Mouse (Mus musculus): Measurements from ENCODE around the gene Chrna1. TPM values are rescaled to one million over a fixed set of nuclear protein-coding genes. Genes with fewer than 3 reads are reported as not detected.

The Chrna1 gene
- total RNA-seq, 2 experiments from 2014 or later = 0.12 to 0.25 TPM

DNA sequence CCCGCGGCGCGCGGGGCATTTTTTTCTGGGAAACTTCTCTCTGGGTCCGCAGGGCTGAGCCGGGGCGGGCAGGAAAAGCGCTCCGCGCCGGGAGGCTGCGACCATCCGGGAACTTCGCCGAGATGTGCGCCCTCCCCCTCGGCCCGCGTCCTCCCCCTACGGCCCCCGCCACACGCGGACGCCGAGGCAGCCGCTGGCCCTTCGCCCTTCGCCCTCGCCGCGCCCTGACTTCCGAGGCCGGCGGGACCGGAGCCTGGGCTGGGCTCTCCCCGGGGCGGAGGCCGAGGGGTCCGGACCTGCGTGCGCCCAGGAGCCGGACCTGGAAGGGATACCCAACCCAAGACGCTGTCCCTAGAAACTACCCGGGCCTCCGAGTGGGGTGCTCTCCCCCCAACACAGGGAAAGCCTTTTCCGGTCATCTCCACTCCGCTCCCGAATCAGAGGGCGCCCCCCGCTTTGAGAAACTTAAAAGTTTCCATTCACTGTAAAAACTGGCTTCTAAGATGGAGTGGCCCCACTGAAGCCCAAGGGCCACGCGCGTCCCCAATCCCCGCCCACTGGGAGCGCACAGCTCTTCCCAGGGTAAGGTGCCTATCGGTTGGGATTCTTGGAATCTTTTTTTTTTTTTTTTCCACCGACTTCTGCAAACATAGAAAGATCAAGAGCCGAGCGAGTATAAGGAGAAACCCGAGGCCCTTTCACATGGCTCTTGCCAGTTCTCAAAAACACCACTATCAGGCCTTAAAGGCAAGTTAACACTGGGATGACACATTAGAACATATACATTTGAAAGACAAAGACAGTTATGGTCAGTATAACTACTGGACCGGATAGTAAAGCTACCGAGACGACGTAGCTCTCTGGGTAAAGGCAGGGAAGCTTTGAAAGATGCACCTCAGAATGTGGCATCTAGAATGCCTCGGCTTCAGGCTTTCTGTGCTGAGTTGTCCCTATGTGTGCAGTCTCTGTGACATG is 50.5 kb downstream of the Chrna1 start, which contains the start of gene Wipf1:
Gene Wipf1 (minus strand): TSS at position 379 of the 975 bp plus-strand sequence.
- peak within 1 kb of the TSS; percentile 76 for H3K27ac ChIP-seq
- DNase-seq (ENCODE audit: extremely low spot score in 1 of 2, low spot score in 2 of 2) = peak; percentile 69 to 75
- intact Hi-C loops (cut with DNase I) = no loop called here
- no peak for TF ChIP-seq CTCF (IDR thresholded peaks at IDR 0.05)
- H3K4me3 ChIP-seq = peak within 1 kb of the TSS; percentile 87

DNA sequence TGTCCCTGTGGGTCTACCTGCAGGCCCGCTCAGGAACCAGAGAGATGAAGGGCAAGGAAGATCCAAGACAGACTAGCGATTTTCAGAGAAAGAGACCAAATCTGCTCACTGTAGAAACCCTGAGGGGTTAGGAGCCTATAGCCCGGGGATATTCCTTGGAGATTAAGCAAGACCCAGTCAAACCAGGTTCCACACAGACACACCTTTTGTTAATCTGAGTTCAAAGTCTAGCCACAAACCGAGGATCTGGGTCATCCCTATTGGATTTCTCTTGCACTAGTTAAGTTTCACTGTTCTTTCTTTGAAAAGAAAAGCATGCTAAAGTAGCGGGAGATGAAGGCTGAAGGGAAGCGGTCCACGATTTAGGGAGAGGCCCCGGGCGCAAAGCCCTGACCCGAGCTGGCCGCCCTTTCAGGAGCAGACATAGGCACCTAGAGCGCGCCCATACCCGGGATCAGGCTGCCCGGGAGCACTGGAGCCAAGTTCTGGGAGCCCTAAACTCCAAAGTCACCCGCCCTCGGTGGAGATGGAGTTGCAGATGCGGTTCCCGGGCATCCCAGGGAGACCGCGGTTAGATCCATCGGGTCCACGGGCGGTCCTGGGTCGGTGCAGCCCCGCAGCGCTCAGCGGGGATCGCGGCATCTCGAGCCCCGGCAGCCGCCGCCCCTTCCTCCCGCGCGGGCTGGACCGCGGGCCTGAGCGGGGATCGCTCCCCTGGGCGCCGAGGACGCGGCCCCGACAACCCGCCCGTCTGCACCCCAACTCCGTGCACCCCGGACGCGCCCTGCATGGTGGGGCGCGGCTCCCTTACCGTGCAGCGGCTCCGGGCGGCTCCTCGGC is 51.4 kb downstream of the Chrna1 start:
- peak overlapping the region; percentile 76 for H3K27ac ChIP-seq
- intact Hi-C loops (cut with DNase I) = no loop called here
- DNase-seq (ENCODE audit: extremely low spot score in 1 of 2, low spot score in 2 of 2) = peak; percentile 23 to 28
- no peak for TF ChIP-seq CTCF (IDR thresholded peaks at IDR 0.05)
- peak overlapping the region; percentile 87 for H3K4me3 ChIP-seq

DNA sequence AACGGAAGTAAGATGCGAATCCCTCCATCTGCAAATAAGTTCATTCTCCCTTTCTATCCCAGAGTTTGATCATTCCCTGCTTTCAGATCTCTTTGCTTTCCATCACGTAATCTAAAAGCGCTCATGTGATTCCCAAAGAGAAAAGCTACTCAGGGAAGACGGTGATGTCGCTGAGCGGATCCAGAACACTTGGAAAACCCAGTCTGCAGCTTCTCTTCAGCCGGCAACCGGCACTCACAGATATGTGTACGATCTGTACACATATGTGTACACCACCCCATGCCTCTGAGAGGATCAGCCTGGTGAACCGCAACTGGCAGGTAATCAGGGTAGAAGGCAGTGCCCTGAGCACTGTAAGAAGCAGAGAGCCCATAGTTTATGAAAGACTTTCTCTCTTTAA is 52.2 kb downstream of the Chrna1 start:
- no peak for DNase-seq (ENCODE audit: extremely low spot score in 1 of 2, low spot score in 2 of 2)
- intact Hi-C loops (cut with DNase I) = no loop called here
- TF ChIP-seq CTCF (IDR thresholded peaks at IDR 0.05) = no peak
- H3K4me3 ChIP-seq = peak overlapping the region; percentile 87
- no peak overlapping the region; the same call in 1 of the 2 replicates for H3K27ac ChIP-seq

DNA sequence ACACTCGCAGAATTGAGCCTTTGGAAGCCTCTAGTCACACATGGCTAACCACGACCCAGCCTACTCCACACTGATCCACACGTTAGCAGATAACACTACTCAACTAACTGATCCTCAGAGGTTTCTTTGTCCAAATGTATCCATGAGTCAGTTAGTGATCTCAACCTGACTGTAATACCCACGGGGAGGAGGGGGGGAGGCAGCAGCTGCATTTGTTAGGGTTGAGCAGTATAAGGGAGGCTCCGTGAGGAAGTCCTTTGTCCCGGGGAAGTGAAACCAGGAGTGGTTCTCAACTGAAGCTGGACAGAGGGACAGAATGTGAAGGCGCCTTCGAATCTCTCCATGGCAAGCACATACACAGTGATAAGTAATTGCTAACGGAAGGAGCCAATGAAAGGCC is 53.4 kb downstream of the Chrna1 start:
- H3K27ac ChIP-seq = no peak overlapping the region
- intact Hi-C loops (cut with DNase I) = no loop called here
- no peak for TF ChIP-seq CTCF (IDR thresholded peaks at IDR 0.05)
- no peak for DNase-seq (ENCODE audit: extremely low spot score in 1 of 2, low spot score in 2 of 2)
- H3K4me3 ChIP-seq = no peak overlapping the region

DNA sequence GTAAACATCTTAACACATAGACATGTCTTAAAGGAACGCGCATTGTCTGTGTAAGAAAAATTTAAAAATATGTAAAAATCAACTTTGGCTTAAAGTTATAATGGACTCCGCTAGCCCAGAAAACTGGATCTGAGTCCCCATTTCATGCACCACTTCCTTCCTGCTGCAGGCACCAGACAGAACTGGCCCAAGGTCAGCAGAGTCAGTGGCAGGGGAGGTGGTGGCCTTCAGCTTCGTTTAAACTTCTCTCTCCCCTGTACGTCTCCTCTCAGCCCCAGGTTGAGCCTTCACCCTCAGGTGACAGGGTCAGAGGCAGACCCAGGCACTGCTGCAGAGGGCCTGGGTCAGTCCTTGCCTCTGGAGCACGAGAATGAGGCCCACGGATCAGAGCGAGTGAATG is 57.2 kb downstream of the Chrna1 start:
- TF ChIP-seq CTCF (IDR thresholded peaks at IDR 0.05) = no peak
- no peak for DNase-seq (ENCODE audit: extremely low spot score in 1 of 2, low spot score in 2 of 2)
- no peak overlapping the region for H3K4me3 ChIP-seq
- no peak overlapping the region; the same call in 1 of the 2 replicates for H3K27ac ChIP-seq
- intact Hi-C loops (cut with DNase I) = no loop called here

DNA sequence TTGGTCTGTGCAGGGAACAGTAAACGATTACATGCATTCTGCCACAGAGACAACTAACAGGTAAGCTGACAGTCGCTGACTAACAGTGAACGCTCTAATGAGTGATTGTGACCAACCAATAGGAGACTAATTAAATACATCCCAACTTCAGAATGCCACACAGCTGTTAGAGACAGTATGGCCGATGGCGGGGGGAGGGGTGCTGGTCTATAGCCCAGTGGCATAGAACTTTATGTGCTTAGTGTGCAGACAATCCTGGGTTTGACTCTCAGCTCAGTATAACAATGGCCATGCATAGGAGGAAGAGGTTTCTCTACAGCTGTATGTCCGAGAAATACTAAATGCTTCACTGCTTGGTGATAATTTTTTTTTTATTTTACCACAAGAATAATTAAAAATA is 57.8 kb downstream of the Chrna1 start:
- Histone ChIP-seq H3K4me3 (no peak overlapping the region), H3K27ac (no peak overlapping the region)
- intact Hi-C loops (cut with DNase I) = no loop called here
- DNase-seq (ENCODE audit: extremely low spot score in 1 of 2, low spot score in 2 of 2) = no peak
- no peak for TF ChIP-seq CTCF (IDR thresholded peaks at IDR 0.05)

DNA sequence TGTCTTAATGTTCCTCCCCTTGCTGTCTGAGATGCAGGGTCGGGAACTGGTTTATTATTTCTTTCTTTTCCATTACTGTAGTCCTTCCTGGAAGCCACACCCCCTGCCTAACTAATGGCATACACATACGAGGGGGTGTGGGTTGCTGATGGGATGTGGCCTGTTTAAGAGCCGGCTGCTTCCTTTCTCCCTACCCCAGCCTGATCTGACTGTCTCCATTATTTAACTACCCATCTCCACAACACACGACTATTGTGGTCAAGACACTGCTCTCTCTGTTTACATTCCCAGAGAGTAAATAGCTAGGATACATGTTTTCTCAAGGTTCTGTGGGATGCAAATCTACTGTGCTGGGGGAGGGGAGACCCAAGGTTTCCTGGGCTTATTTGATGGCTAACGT is 58.4 kb downstream of the Chrna1 start:
- Histone ChIP-seq H3K27ac (no peak overlapping the region), H3K4me3 (no peak overlapping the region)
- TF ChIP-seq CTCF (IDR thresholded peaks at IDR 0.05) = no peak
- intact Hi-C loops (cut with DNase I) = no loop called here
- DNase-seq (ENCODE audit: extremely low spot score in 1 of 2, low spot score in 2 of 2) = no peak

DNA sequence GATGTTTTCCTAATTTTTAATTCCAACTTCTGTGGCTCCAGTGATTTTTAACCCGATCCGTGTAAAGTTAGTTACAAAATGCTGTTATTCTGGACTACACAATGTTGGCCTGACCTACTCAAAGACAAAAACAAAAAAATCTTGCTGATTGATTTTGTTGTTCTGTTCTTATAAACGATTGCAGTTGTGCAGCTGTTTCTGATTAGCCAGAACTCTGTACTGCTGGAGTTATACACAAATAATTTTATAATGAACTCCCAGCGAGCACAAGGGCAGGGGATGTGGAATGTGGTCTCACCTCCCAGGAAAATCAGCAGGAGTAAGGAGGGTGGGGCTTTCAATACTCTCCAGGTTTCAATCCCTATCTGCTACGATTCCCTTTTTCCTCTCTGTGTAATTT is 61.2 kb downstream of the Chrna1 start:
- no peak for DNase-seq (ENCODE audit: extremely low spot score in 1 of 2, low spot score in 2 of 2)
- H3K27ac ChIP-seq = no peak overlapping the region
- intact Hi-C loops (cut with DNase I) = no loop called here
- TF ChIP-seq CTCF (IDR thresholded peaks at IDR 0.05) = no peak
- H3K4me3 ChIP-seq = no peak overlapping the region

DNA sequence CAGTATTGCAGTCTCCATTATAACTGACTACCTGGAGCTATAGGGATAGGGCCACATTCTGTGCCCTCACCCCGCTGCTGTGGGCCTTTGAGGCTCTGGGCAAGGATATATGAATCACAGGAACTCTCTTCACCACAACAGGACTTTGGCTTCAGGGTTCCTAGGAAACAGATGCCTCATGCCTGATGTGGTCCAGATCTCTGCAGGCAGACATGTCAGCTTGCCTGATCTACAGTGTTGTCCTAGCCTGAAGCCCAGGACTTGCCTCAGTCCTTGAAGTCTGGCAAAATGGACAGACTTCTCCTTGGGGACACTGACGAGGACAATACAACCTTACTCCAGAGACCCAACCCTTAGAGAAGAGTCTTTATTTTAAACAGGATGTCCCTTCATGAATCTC is 61.8 kb downstream of the Chrna1 start:
- intact Hi-C loops (cut with DNase I) = no loop called here
- Histone ChIP-seq H3K4me3 (no peak overlapping the region), H3K27ac (no peak overlapping the region)
- DNase-seq (ENCODE audit: extremely low spot score in 1 of 2, low spot score in 2 of 2) = no peak
- TF ChIP-seq CTCF (IDR thresholded peaks at IDR 0.05) = no peak

DNA sequence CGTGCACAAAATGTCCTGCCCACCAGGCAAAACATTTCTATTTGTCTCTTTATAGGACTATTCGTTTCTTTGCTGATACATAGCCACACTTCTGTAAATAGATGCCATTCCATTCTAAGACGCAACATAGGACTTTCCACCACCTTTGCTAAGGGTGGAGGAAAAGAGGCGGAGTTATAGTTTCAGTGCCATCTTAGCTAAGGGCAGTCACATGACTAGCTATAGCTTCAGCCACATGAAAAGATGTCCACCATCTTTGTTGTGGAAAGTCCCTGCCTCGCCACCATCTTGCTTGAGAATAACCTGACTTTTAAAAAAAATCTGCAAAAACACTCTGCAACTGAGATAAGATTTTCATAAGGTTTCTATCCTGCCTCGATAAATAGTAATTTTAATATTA is 66.0 kb downstream of the Chrna1 start:
- no peak overlapping the region for H3K4me3 ChIP-seq
- DNase-seq (ENCODE audit: extremely low spot score in 1 of 2, low spot score in 2 of 2) = no peak
- H3K27ac ChIP-seq = no peak overlapping the region
- TF ChIP-seq CTCF (IDR thresholded peaks at IDR 0.05) = no peak
- intact Hi-C loops (cut with DNase I) = no loop called here

Other genes starting within 250 kb of the Chrna1 start
- gene Gpr155, start 193.8 kb downstream of the Chrna1 start, total RNA-seq (2021) = 10 to 100 TPM; 32.1 to 32.9 TPM
- gene Wipf1, start 50.6 kb downstream of the Chrna1 start, total RNA-seq (2021) = 1 to 10 TPM; 7.4 to 7.9 TPM
- 1,000 to 10,000 TPM; 1,492 to 1,637 TPM for gene Chn1, start 195.0 kb upstream of the Chrna1 start, total RNA-seq (2021)

Measured in left cerebral cortex, adult 2 months (tissue).